Mouse (Mus musculus): ENCODE results near the gene Tnks2. TPM values are rescaled to one million over a fixed set of nuclear protein-coding genes. Genes with fewer than 3 reads are reported as not detected.

The Tnks2 gene
- polyA plus RNA-seq, 1 experiment from 2014 or later, result 80.8 TPM

DNA sequence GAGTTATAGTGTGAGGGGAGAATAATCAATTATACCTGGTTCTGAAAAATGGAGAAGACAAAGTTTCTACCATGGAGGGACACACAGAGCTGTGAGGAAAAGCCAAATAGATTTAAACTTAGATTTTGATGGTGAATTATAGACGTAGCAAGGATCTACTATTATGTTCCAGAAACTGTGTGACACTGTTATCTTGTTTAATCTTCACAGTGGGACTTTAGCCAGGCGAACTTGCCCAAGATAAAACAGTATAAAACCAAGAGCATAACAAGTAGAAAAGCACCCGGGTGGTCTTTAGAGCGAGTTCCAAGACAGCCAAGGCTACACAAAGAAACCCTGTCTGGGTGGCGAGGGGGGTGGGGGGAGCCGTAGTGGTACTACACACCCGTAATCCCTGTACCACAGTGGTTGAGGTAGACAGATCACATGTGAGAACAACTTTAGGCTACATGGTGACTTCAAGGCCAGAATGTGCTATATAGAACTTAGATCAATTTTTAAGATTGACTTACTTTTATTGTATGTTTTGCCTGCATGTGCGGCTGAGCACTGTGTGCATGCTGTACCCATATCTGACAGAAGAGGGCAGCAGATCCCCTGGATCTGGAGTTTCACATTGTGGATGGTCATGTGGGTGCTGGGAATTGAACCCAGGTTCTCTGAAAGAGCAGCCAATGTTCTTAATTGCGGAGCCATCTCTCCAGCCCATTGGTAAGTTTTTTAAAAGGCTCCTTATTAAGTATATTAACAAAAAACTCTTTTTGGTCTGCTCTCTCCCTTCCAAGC, 32.0 kb upstream of the Tnks2 start:
- H3K27me3 ChIP-seq (ENCODE audit: control insufficient read depth, insufficient read depth, low read length), result no peaks in the 10 kb centered on the region
- no peak overlapping the region for H3K9ac ChIP-seq (ENCODE audit: low read depth, low read length)
- 88% methylated on average over 9 of the region's 9 CpGs for WGBS
- no peak overlapping the region for H3K27ac ChIP-seq (ENCODE audit: low read depth, low read length)
- H3K4me1 ChIP-seq (replicated peaks; ENCODE audit: control insufficient read depth, insufficient read depth, low read length), result no peaks in the 10 kb centered on the region
- no peaks in the 10 kb centered on the region for H3K9me3 ChIP-seq (ENCODE audit: control insufficient read depth, low read length)
- H3K36me3 ChIP-seq (ENCODE audit: control insufficient read depth, insufficient read depth, low read length), result no peaks in the 10 kb centered on the region
- no peak for ATAC-seq (ENCODE audit: low FRiP score)
- H3K4me2 ChIP-seq (replicated peaks; ENCODE audit: low read depth, low read length), result no peak overlapping the region
- H3K4me3 ChIP-seq (ENCODE audit: low read depth, low read length), result no peak overlapping the region
- no peak for DNase-seq (ENCODE audit: low spot score)

GRCm38 (mm10) chr19:36803403-36803802, 30.6 kb upstream of the Tnks2 start:
- Histone ChIP-seq H3K4me2 (replicated peaks; ENCODE audit: low read depth, low read length) (no peak overlapping the region), H3K4me1 (replicated peaks; ENCODE audit: control insufficient read depth, insufficient read depth, low read length) (no peaks in the 10 kb centered on the region), H3K4me3 (ENCODE audit: low read depth, low read length) (no peak overlapping the region), H3K36me3 (ENCODE audit: control insufficient read depth, insufficient read depth, low read length) (no peaks in the 10 kb centered on the region), H3K9me3 (ENCODE audit: control insufficient read depth, low read length) (no peaks in the 10 kb centered on the region), H3K27me3 (ENCODE audit: control insufficient read depth, insufficient read depth, low read length) (no peaks in the 10 kb centered on the region), H3K9ac (ENCODE audit: low read depth, low read length) (no peak overlapping the region), H3K27ac (ENCODE audit: low read depth, low read length) (no peak overlapping the region)
- DNase-seq (ENCODE audit: low spot score), result no peak
- no peak for ATAC-seq (ENCODE audit: low FRiP score)
- WGBS, result 95% methylated on average over 8 of the region's 8 CpGs

DNA sequence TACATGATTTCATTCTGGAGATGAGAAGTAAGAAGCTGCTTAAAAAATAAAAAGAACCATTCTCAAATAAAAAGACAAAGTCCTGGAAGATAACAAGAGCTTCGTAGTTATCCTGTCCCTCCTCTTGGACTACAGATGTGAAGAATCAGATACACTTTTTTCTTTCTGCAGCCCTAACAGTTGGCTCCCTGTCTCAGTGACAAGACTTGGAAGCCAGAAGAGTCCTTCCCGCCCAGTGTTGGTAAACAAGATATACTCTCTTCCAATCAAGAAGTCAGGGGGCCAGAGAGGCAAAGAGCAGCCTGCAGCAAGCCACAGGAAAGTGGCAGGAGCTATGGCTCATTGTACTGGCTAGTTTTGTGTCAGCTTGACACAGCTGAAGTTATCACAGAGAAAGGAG, 27.2 kb upstream of the Tnks2 start:
- Histone ChIP-seq H3K27ac (ENCODE audit: low read depth, low read length) (no peak overlapping the region), H3K9me3 (ENCODE audit: control insufficient read depth, low read length) (no peaks in the 10 kb centered on the region), H3K4me1 (replicated peaks; ENCODE audit: control insufficient read depth, insufficient read depth, low read length) (no peaks in the 10 kb centered on the region), H3K9ac (ENCODE audit: low read depth, low read length) (no peak overlapping the region), H3K36me3 (ENCODE audit: control insufficient read depth, insufficient read depth, low read length) (no peaks in the 10 kb centered on the region), H3K4me2 (replicated peaks; ENCODE audit: low read depth, low read length) (no peak overlapping the region), H3K27me3 (ENCODE audit: control insufficient read depth, insufficient read depth, low read length) (no peaks in the 10 kb centered on the region), H3K4me3 (ENCODE audit: low read depth, low read length) (no peak overlapping the region)
- DNase-seq (ENCODE audit: low spot score), result no peak
- WGBS, result 82% methylated on average over 2 of the region's 2 CpGs
- ATAC-seq (ENCODE audit: low FRiP score), result no peak

- no peak overlapping the region for H3K27ac ChIP-seq (ENCODE audit: low read depth, low read length)
- no peaks in the 10 kb centered on the region for H3K36me3 ChIP-seq (ENCODE audit: control insufficient read depth, insufficient read depth, low read length)
- H3K4me1 ChIP-seq (replicated peaks; ENCODE audit: control insufficient read depth, insufficient read depth, low read length), result no peaks in the 10 kb centered on the region
- no peak overlapping the region for H3K4me2 ChIP-seq (replicated peaks; ENCODE audit: low read depth, low read length)
- no peaks in the 10 kb centered on the region for H3K27me3 ChIP-seq (ENCODE audit: control insufficient read depth, insufficient read depth, low read length)
- no peaks in the 10 kb centered on the region for H3K9me3 ChIP-seq (ENCODE audit: control insufficient read depth, low read length)
- H3K9ac ChIP-seq (ENCODE audit: low read depth, low read length), result no peak overlapping the region
- WGBS, result 48% methylated on average over 21 of the region's 21 CpGs
- DNase-seq (ENCODE audit: low spot score) (no peak), ATAC-seq (ENCODE audit: low FRiP score) (no peak)
- no peak overlapping the region for H3K4me3 ChIP-seq (ENCODE audit: low read depth, low read length)
Observed at GRCm38 (mm10) chr19:36808426-36809105, 25.5 kb upstream of the Tnks2 start.

- H3K4me2 ChIP-seq (replicated peaks; ENCODE audit: low read depth, low read length), result no peak overlapping the region
- WGBS, result 39% methylated on average over 12 of the region's 12 CpGs
- no peak for ATAC-seq (ENCODE audit: low FRiP score)
Observed at GRCm38 (mm10) chr19:36809476-36810168, 24.4 kb upstream of the Tnks2 start.

GRCm38 (mm10) chr19:36812011-36812410, 22.0 kb upstream of the Tnks2 start:
- Histone ChIP-seq H3K9ac (ENCODE audit: low read depth, low read length) (no peak overlapping the region), H3K27me3 (ENCODE audit: control insufficient read depth, insufficient read depth, low read length) (no peaks in the 10 kb centered on the region), H3K9me3 (ENCODE audit: control insufficient read depth, low read length) (no peaks in the 10 kb centered on the region), H3K36me3 (ENCODE audit: control insufficient read depth, insufficient read depth, low read length) (no peaks in the 10 kb centered on the region), H3K4me3 (ENCODE audit: low read depth, low read length) (no peak overlapping the region), H3K4me1 (replicated peaks; ENCODE audit: control insufficient read depth, insufficient read depth, low read length) (no peaks in the 10 kb centered on the region), H3K27ac (ENCODE audit: low read depth, low read length) (no peak overlapping the region), H3K4me2 (replicated peaks; ENCODE audit: low read depth, low read length) (no peak overlapping the region)
- WGBS, result 46% methylated on average over 8 of the region's 8 CpGs
- DNase-seq (ENCODE audit: low spot score) (no peak), ATAC-seq (ENCODE audit: low FRiP score) (no peak)

More at GRCm38 (mm10) chr19:36809476-36810168, 24.4 kb upstream of the Tnks2 start:
- Histone ChIP-seq H3K4me1 (replicated peaks; ENCODE audit: control insufficient read depth, insufficient read depth, low read length) (no peaks in the 10 kb centered on the region), H3K4me3 (ENCODE audit: low read depth, low read length) (no peak overlapping the region), H3K27me3 (ENCODE audit: control insufficient read depth, insufficient read depth, low read length) (no peaks in the 10 kb centered on the region), H3K36me3 (ENCODE audit: control insufficient read depth, insufficient read depth, low read length) (no peaks in the 10 kb centered on the region), H3K9me3 (ENCODE audit: control insufficient read depth, low read length) (no peaks in the 10 kb centered on the region), H3K27ac (ENCODE audit: low read depth, low read length) (no peak overlapping the region), H3K9ac (ENCODE audit: low read depth, low read length) (no peak overlapping the region)
- DNase-seq (ENCODE audit: low spot score), result no peak

GRCm38 (mm10) chr19:36815396-36816271, 18.4 kb upstream of the Tnks2 start:
- Histone ChIP-seq H3K27me3 (ENCODE audit: control insufficient read depth, insufficient read depth, low read length) (no peaks in the 10 kb centered on the region), H3K9ac (ENCODE audit: low read depth, low read length) (no peak overlapping the region), H3K36me3 (ENCODE audit: control insufficient read depth, insufficient read depth, low read length) (no peaks in the 10 kb centered on the region), H3K4me1 (replicated peaks; ENCODE audit: control insufficient read depth, insufficient read depth, low read length) (no peaks in the 10 kb centered on the region), H3K4me3 (ENCODE audit: low read depth, low read length) (0 out of 2 replicates have a peak overlapping the region, but pooled peaks have one; percentile 8), H3K4me2 (replicated peaks; ENCODE audit: low read depth, low read length) (peak overlapping the region; percentile 35), H3K27ac (ENCODE audit: low read depth, low read length) (no peak overlapping the region), H3K9me3 (ENCODE audit: control insufficient read depth, low read length) (no peaks in the 10 kb centered on the region)
- ATAC-seq (ENCODE audit: low FRiP score) (peak; percentile 47; the same call in 1 of the 2 replicates), DNase-seq (ENCODE audit: low spot score) (peak; percentile 56)
- 23% methylated on average over 32 of the region's 32 CpGs for WGBS
